20 mouse cellular contexts compared by ENCODE assay signal in the genomic region with DNA sequence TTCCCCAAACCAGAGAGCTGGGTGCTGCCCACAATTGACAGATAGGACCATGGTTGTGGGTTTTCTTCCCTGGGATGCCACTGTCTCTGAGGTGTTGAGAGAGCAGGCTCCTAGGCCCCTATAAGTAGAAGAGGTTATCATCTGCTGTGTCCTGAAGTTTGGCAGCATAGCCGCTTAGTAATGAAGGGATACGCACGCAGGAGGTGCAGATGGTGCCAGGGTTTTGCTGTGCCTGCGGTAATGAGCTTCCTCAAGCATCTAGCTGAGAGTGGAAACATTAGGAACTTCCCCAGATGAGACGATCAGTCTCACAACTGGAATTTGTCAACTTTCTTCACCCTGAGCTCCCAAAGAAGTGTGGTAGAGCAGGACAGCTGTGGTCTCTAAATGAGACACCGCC.
DNase-seq lines count a peak whose midpoint lies in the region; ATAC-seq and TF ChIP-seq lines count a peak whose summit lies in the region.
"Had no signal": no experiment of that assay in that cellular context is flagged by ENCODE, and none has a peak within 500 bp of the region (broad histone marks: within the 10 kb centered on the region; RNA-seq: fewer than 3 reads in every experiment).

No protein-coding gene starts in this region.

- H3K9me3 ChIP-seq in forebrain, embryonic 14.5 days (replicated peaks; ENCODE audit: control insufficient read depth, low read length) = no peaks in the 10 kb centered on the region
- no peaks in the 10 kb centered on the region for H3K9me3 ChIP-seq in forebrain, embryonic 16.5 days (ENCODE audit: control insufficient read depth, low read length)
- H3K9me3 ChIP-seq in hindbrain, embryonic 13.5 days = no peaks in the 10 kb centered on the region
- H3K9me3 ChIP-seq in hindbrain, embryonic 11.5 days (ENCODE audit: control insufficient read depth, low read length) = no peaks in the 10 kb centered on the region
- H3K9me3 ChIP-seq in midbrain, embryonic 11.5 days (ENCODE audit: control insufficient read depth, low read length) = no peaks in the 10 kb centered on the region
- H3K9me3 ChIP-seq in midbrain, embryonic 15.5 days = no peaks in the 10 kb centered on the region
- H3K9me3 ChIP-seq: embryonic facial prominence, embryonic 13.5 days; embryonic facial prominence, embryonic 15.5 days; forebrain, embryonic 10.5 days had no signal

- 46% methylated on average over 6 of the region's 6 CpGs for WGBS in forebrain, embryonic 14.5 days
- 62% methylated on average over 6 of the region's 6 CpGs for WGBS in forebrain, embryonic 16.5 days
- WGBS in hindbrain, embryonic 13.5 days = 83% methylated on average over 6 of the region's 6 CpGs
- 92% methylated on average over 6 of the region's 6 CpGs for WGBS in hindbrain, embryonic 11.5 days
- 91% methylated on average over 6 of the region's 6 CpGs for WGBS in midbrain, embryonic 11.5 days
- 92% methylated on average over 6 of the region's 6 CpGs for WGBS in midbrain, embryonic 15.5 days

- peaks cover 14% of the 10 kb centered on the region; the same call in 1 of the 2 replicates for H3K4me1 ChIP-seq in forebrain, embryonic 14.5 days (ENCODE audit: control insufficient read depth, insufficient read depth, low read length)
- H3K4me1 ChIP-seq in forebrain, embryonic 16.5 days (replicated peaks; ENCODE audit: control insufficient read depth, insufficient read depth, low read length) = peaks cover 12% of the 10 kb centered on the region
- peaks cover 16% of the 10 kb centered on the region for H3K4me1 ChIP-seq in hindbrain, embryonic 13.5 days (replicated peaks)
- H3K4me1 ChIP-seq in hindbrain, embryonic 11.5 days (replicated peaks; ENCODE audit: control insufficient read depth, insufficient read depth, low read length) = no peaks in the 10 kb centered on the region
- H3K4me1 ChIP-seq in midbrain, embryonic 11.5 days (ENCODE audit: control insufficient read depth, insufficient read depth, low read length) = no peaks in the 10 kb centered on the region
- H3K4me1 ChIP-seq in midbrain, embryonic 15.5 days = peaks cover 10% of the 10 kb centered on the region; the same call in 1 of the 2 replicates
- H3K4me1 ChIP-seq: embryonic facial prominence, embryonic 15.5 days had no signal

- no peak for TF ChIP-seq CTCF in brain, embryonic 14.5 days (IDR thresholded peaks at IDR 0.05; ENCODE audit: borderline replicate concordance, extremely low read depth, insufficient read depth, insufficient read length)

- no peak overlapping the region for H3K4me3 ChIP-seq in forebrain, embryonic 14.5 days (ENCODE audit: low read depth, low read length)
- no peak overlapping the region for H3K4me3 ChIP-seq in forebrain, embryonic 16.5 days (replicated peaks; ENCODE audit: low read length)
- H3K4me3 ChIP-seq in hindbrain, embryonic 13.5 days = no peak overlapping the region
- no peak overlapping the region for H3K4me3 ChIP-seq in hindbrain, embryonic 11.5 days (ENCODE audit: low read depth, low read length)
- no peak overlapping the region for H3K4me3 ChIP-seq in midbrain, embryonic 11.5 days (ENCODE audit: low read depth, low read length)
- H3K4me3 ChIP-seq in midbrain, embryonic 15.5 days = no peak overlapping the region
- H3K4me3 ChIP-seq: embryonic facial prominence, embryonic 13.5 days; embryonic facial prominence, embryonic 15.5 days; erythroblast, embryonic 14.5 days; forebrain, embryonic 10.5 days had no signal

- H3K27me3 ChIP-seq in forebrain, embryonic 14.5 days (replicated peaks; ENCODE audit: control insufficient read depth, insufficient read depth, low read length) = no peaks in the 10 kb centered on the region
- no peaks in the 10 kb centered on the region for H3K27me3 ChIP-seq in forebrain, embryonic 16.5 days (replicated peaks; ENCODE audit: control insufficient read depth, insufficient read depth, low read length)
- no peaks in the 10 kb centered on the region for H3K27me3 ChIP-seq in hindbrain, embryonic 13.5 days
- no peaks in the 10 kb centered on the region for H3K27me3 ChIP-seq in hindbrain, embryonic 11.5 days (ENCODE audit: control insufficient read depth, insufficient read depth, low read length)
- H3K27me3 ChIP-seq in midbrain, embryonic 11.5 days (ENCODE audit: control insufficient read depth, insufficient read depth, low read length) = no peaks in the 10 kb centered on the region
- H3K27me3 ChIP-seq in midbrain, embryonic 15.5 days (replicated peaks) = no peaks in the 10 kb centered on the region
- H3K27me3 ChIP-seq: embryonic facial prominence, embryonic 13.5 days; embryonic facial prominence, embryonic 15.5 days had no signal

- H3K9ac ChIP-seq in forebrain, embryonic 14.5 days (ENCODE audit: low read length) = no peak overlapping the region
- no peak overlapping the region for H3K9ac ChIP-seq in forebrain, embryonic 16.5 days (replicated peaks; ENCODE audit: low read depth, low read length)
- no peak overlapping the region for H3K9ac ChIP-seq in hindbrain, embryonic 13.5 days
- H3K9ac ChIP-seq in hindbrain, embryonic 11.5 days (ENCODE audit: low read depth, low read length) = no peak overlapping the region
- H3K9ac ChIP-seq in midbrain, embryonic 11.5 days (ENCODE audit: low read length) = no peak overlapping the region
- H3K9ac ChIP-seq in midbrain, embryonic 15.5 days = no peak overlapping the region
- H3K9ac ChIP-seq: embryonic facial prominence, embryonic 13.5 days; embryonic facial prominence, embryonic 15.5 days had no signal

- peak; percentile 64 for DNase-seq in forebrain, embryonic 14.5 days (ENCODE audit: low spot score)
- DNase-seq in hindbrain, embryonic 11.5 days (ENCODE audit: low spot score) = no peak
- peak; percentile 26 for DNase-seq in midbrain, embryonic 11.5 days (ENCODE audit: low spot score, missing footprints)
- peak; percentile 73 for DNase-seq in brain, embryonic 14.5 days (ENCODE audit: low read depth)
- DNase-seq in urinary bladder, postnatal 25 days (ENCODE audit: low spot score) = no peak
- DNase-seq: adrenal gland, adult 2 months; adrenal gland, postnatal 10 days; adrenal gland, postnatal 25 days; cerebellum, adult 11 months; cerebellum, adult 8-10 months; cerebellum, adult 9-11 months; cerebellum, postnatal 36 days; embryo, embryonic 11 days had no signal

- TF ChIP-seq POLR2A in brain, embryonic 14.5 days (IDR thresholded peaks at IDR 0.05; ENCODE audit: borderline replicate concordance, extremely low read depth, insufficient read depth, insufficient read length, poor library complexity, severe bottlenecking) = no peak

- H3K36me3 ChIP-seq in forebrain, embryonic 14.5 days (ENCODE audit: control insufficient read depth, insufficient read depth, low read length) = no peaks in the 10 kb centered on the region
- no peaks in the 10 kb centered on the region for H3K36me3 ChIP-seq in forebrain, embryonic 16.5 days (ENCODE audit: control insufficient read depth, insufficient read depth)
- H3K36me3 ChIP-seq in hindbrain, embryonic 13.5 days = no peaks in the 10 kb centered on the region
- H3K36me3 ChIP-seq in hindbrain, embryonic 11.5 days (ENCODE audit: control insufficient read depth, insufficient read depth, low read length) = no peaks in the 10 kb centered on the region
- H3K36me3 ChIP-seq in midbrain, embryonic 11.5 days (ENCODE audit: control insufficient read depth, insufficient read depth, low read length) = no peaks in the 10 kb centered on the region
- H3K36me3 ChIP-seq in midbrain, embryonic 15.5 days (replicated peaks) = no peaks in the 10 kb centered on the region
- H3K36me3 ChIP-seq: embryonic facial prominence, embryonic 15.5 days; forebrain, embryonic 10.5 days had no signal

- ATAC-seq in forebrain, embryonic 14.5 days = no peak
- ATAC-seq in forebrain, embryonic 16.5 days = no peak
- ATAC-seq in hindbrain, embryonic 13.5 days (ENCODE audit: low FRiP score) = no peak
- no peak for ATAC-seq in hindbrain, embryonic 11.5 days (ENCODE audit: low FRiP score)
- ATAC-seq in midbrain, embryonic 11.5 days (ENCODE audit: low FRiP score) = no peak
- ATAC-seq in midbrain, embryonic 15.5 days (replicated peaks) = no peak

- H3K4me2 ChIP-seq in forebrain, embryonic 14.5 days (ENCODE audit: low read length) = no peak overlapping the region
- H3K4me2 ChIP-seq in forebrain, embryonic 16.5 days (ENCODE audit: low read length) = no peak overlapping the region
- H3K4me2 ChIP-seq in hindbrain, embryonic 13.5 days = no peak overlapping the region
- no peak overlapping the region for H3K4me2 ChIP-seq in hindbrain, embryonic 11.5 days (replicated peaks; ENCODE audit: low read depth, low read length)
- no peak overlapping the region for H3K4me2 ChIP-seq in midbrain, embryonic 11.5 days
- H3K4me2 ChIP-seq in midbrain, embryonic 15.5 days = no peak overlapping the region
- H3K4me2 ChIP-seq: embryonic facial prominence, embryonic 13.5 days; embryonic facial prominence, embryonic 15.5 days had no signal

- no peak overlapping the region for H3K27ac ChIP-seq in forebrain, embryonic 14.5 days (ENCODE audit: low read depth, low read length)
- no peak overlapping the region for H3K27ac ChIP-seq in forebrain, embryonic 16.5 days (ENCODE audit: low read length)
- 0 out of 2 replicates have a peak overlapping the region, but pooled peaks have one; percentile 6 for H3K27ac ChIP-seq in hindbrain, embryonic 13.5 days
- no peak overlapping the region for H3K27ac ChIP-seq in hindbrain, embryonic 11.5 days (ENCODE audit: low read depth, low read length)
- no peak overlapping the region for H3K27ac ChIP-seq in midbrain, embryonic 11.5 days (ENCODE audit: low read depth, low read length)
- no peak overlapping the region for H3K27ac ChIP-seq in midbrain, embryonic 15.5 days
- H3K27ac ChIP-seq: embryonic facial prominence, embryonic 13.5 days; embryonic facial prominence, embryonic 15.5 days; forebrain, embryonic 10.5 days had no signal

Comparison
In these comparisons a context has a peak if more than half of its experiments do, and no peak if none do; other contexts are left out.
1. DNase-seq: peak in forebrain, embryonic 14.5 days (single experiment), midbrain, embryonic 11.5 days (single experiment) and brain, embryonic 14.5 days (single experiment); none in hindbrain, embryonic 11.5 days (single experiment) and urinary bladder, postnatal 25 days (single experiment).